In genomic region chr15:32637879-32638278, GRCm38 (mm10) we compare ENCODE assay signal across 24 mouse cellular contexts.
DNase-seq lines count a peak whose midpoint lies in the region; ATAC-seq and TF ChIP-seq lines count a peak whose summit lies in the region.
"Had no signal": no experiment of that assay in that cellular context is flagged by ENCODE, and none has a peak within 500 bp of the region (broad histone marks: within the 10 kb centered on the region; RNA-seq: fewer than 3 reads in every experiment).

No protein-coding gene starts in this region.

- H3K27me3 ChIP-seq in midbrain, embryonic 14.5 days (ENCODE audit: control insufficient read depth, insufficient read depth, low read length): no peaks in the 10 kb centered on the region
- H3K27me3 ChIP-seq in midbrain, embryonic 11.5 days (ENCODE audit: control insufficient read depth, insufficient read depth, low read length): no peaks in the 10 kb centered on the region
- no peaks in the 10 kb centered on the region for H3K27me3 ChIP-seq in kidney, embryonic 15.5 days
- H3K27me3 ChIP-seq in limb, embryonic 14.5 days (ENCODE audit: control insufficient read depth, insufficient read depth, low read length): no peaks in the 10 kb centered on the region
- no peaks in the 10 kb centered on the region for H3K27me3 ChIP-seq in thymus, adult 2 months (ENCODE audit: control insufficient read depth, insufficient read depth, low read length)
- H3K27me3 ChIP-seq: embryonic facial prominence, embryonic 15.5 days; forebrain, embryonic 15.5 days; heart, embryonic 13.5 days; liver, embryonic 13.5 days; midbrain, embryonic 13.5 days had no signal

- H3K4me3 ChIP-seq in midbrain, embryonic 14.5 days (replicated peaks; ENCODE audit: low read depth, low read length): no peak overlapping the region
- no peak overlapping the region for H3K4me3 ChIP-seq in midbrain, embryonic 11.5 days (ENCODE audit: low read depth, low read length)
- no peak overlapping the region for H3K4me3 ChIP-seq in kidney, embryonic 15.5 days (replicated peaks)
- no peak overlapping the region for H3K4me3 ChIP-seq in limb, embryonic 14.5 days (replicated peaks; ENCODE audit: low read length)
- H3K4me3 ChIP-seq in thymus, adult 2 months (ENCODE audit: control insufficient read depth, insufficient read depth, low read length): no peak overlapping the region
- H3K4me3 ChIP-seq: embryonic facial prominence, embryonic 15.5 days; forebrain, embryonic 15.5 days; heart, embryonic 13.5 days; liver, embryonic 13.5 days; midbrain, embryonic 13.5 days; myocyte had no signal

- no peaks in the 10 kb centered on the region for H3K9me3 ChIP-seq in midbrain, embryonic 14.5 days (ENCODE audit: control insufficient read depth, low read length)
- H3K9me3 ChIP-seq in midbrain, embryonic 11.5 days (ENCODE audit: control insufficient read depth, low read length): no peaks in the 10 kb centered on the region
- H3K9me3 ChIP-seq in kidney, embryonic 15.5 days (replicated peaks): no peaks in the 10 kb centered on the region
- no peaks in the 10 kb centered on the region for H3K9me3 ChIP-seq in limb, embryonic 14.5 days (ENCODE audit: control insufficient read depth, low read length)
- H3K9me3 ChIP-seq: embryonic facial prominence, embryonic 15.5 days; forebrain, embryonic 15.5 days; heart, embryonic 13.5 days; liver, embryonic 13.5 days; midbrain, embryonic 13.5 days had no signal

- no peaks in the 10 kb centered on the region for H3K36me3 ChIP-seq in midbrain, embryonic 14.5 days (ENCODE audit: control insufficient read depth, insufficient read depth, low read length)
- no peaks in the 10 kb centered on the region for H3K36me3 ChIP-seq in midbrain, embryonic 11.5 days (ENCODE audit: control insufficient read depth, insufficient read depth, low read length)
- 0 out of 2 replicates have a peak, but pooled peaks cover 10% of the 10 kb centered on the region for H3K36me3 ChIP-seq in kidney, embryonic 15.5 days
- H3K36me3 ChIP-seq in limb, embryonic 14.5 days (ENCODE audit: control insufficient read depth, insufficient read depth, low read length): peaks cover 4% of the 10 kb centered on the region; the same call in 1 of the 2 replicates
- H3K36me3 ChIP-seq in thymus, adult 2 months (ENCODE audit: control insufficient read depth, insufficient read depth, low read length): no peaks in the 10 kb centered on the region
- H3K36me3 ChIP-seq: forebrain, embryonic 15.5 days; heart, embryonic 13.5 days; liver, embryonic 13.5 days; midbrain, embryonic 13.5 days had no signal

- 72% methylated on average over 3 of the region's 3 CpGs for WGBS in midbrain, embryonic 14.5 days
- WGBS in midbrain, embryonic 11.5 days: 91% methylated on average over 3 of the region's 3 CpGs
- WGBS in kidney, embryonic 15.5 days: 40% methylated on average over 3 of the region's 3 CpGs
- 17% methylated on average over 3 of the region's 3 CpGs for WGBS in limb, embryonic 14.5 days
- 96% methylated on average over 3 of the region's 3 CpGs for WGBS in thymus, adult 2 months

- 0 out of 2 replicates have a peak overlapping the region, but pooled peaks have one; percentile 5 for H3K27ac ChIP-seq in midbrain, embryonic 14.5 days (replicated peaks; ENCODE audit: low read depth, low read length)
- H3K27ac ChIP-seq in midbrain, embryonic 11.5 days (ENCODE audit: low read depth, low read length): no peak overlapping the region
- peak overlapping the region; percentile 58 for H3K27ac ChIP-seq in kidney, embryonic 15.5 days
- no peak overlapping the region for H3K27ac ChIP-seq in limb, embryonic 14.5 days (replicated peaks; ENCODE audit: low read depth, low read length)
- no peak overlapping the region for H3K27ac ChIP-seq in thymus, adult 2 months (ENCODE audit: control insufficient read depth, insufficient read depth, low read length)
- H3K27ac ChIP-seq: embryonic facial prominence, embryonic 15.5 days; forebrain, embryonic 15.5 days; heart, embryonic 13.5 days; hindbrain, postnatal 0 days; liver, embryonic 13.5 days; midbrain, embryonic 13.5 days had no signal

- TF ChIP-seq POLR2A in limb, embryonic 14.5 days (IDR thresholded peaks at IDR 0.05; ENCODE audit: borderline replicate concordance, extremely low read depth, insufficient read depth, insufficient read length): no peak
- no peak for TF ChIP-seq POLR2A in thymus, adult 2 months (IDR thresholded peaks at IDR 0.05; ENCODE audit: control insufficient read depth, extremely low read depth, insufficient read depth, low read length, poor library complexity)

- peak; percentile 3 for DNase-seq in midbrain, embryonic 14.5 days
- no peak for DNase-seq in midbrain, embryonic 11.5 days (ENCODE audit: low spot score, missing footprints)
- peak; percentile 16 for DNase-seq in kidney, adult 18-20 months
- DNase-seq in limb, embryonic 14.5 days (ENCODE audit: low spot score): peak; percentile 38
- DNase-seq in layer of hippocampus, postnatal 36 days: no peak
- DNase-seq in thymus, adult 2 months: no peak
- DNase-seq: adrenal gland, postnatal 25 days; cerebellum, adult 9-10 months; gastrocnemius, postnatal 14 days; heart, adult 11 months; heart, postnatal 14 days; layer of hippocampus, adult 9-11 months; liver, embryonic 13.5 days; lung, adult 2 months; lung, postnatal 14 days; spleen, adult 18-20 months; thymus, postnatal 14 days had no signal

- H3K4me1 ChIP-seq in midbrain, embryonic 14.5 days (ENCODE audit: control insufficient read depth, insufficient read depth, low read length): no peaks in the 10 kb centered on the region
- H3K4me1 ChIP-seq in midbrain, embryonic 11.5 days (ENCODE audit: control insufficient read depth, insufficient read depth, low read length): no peaks in the 10 kb centered on the region
- H3K4me1 ChIP-seq in kidney, embryonic 15.5 days: peaks cover 8% of the 10 kb centered on the region
- H3K4me1 ChIP-seq in limb, embryonic 14.5 days (ENCODE audit: control insufficient read depth, insufficient read depth, low read length): peaks cover 10% of the 10 kb centered on the region; the same call in 1 of the 2 replicates
- H3K4me1 ChIP-seq in thymus, adult 2 months (replicated peaks; ENCODE audit: control insufficient read depth, insufficient read depth, low read length): no peaks in the 10 kb centered on the region
- H3K4me1 ChIP-seq: embryonic facial prominence, embryonic 15.5 days; forebrain, embryonic 15.5 days; heart, embryonic 13.5 days; liver, embryonic 13.5 days; midbrain, embryonic 13.5 days had no signal

- no peak for TF ChIP-seq CTCF in thymus, adult 2 months (IDR thresholded peaks at IDR 0.05; ENCODE audit: borderline replicate concordance, control insufficient read depth, extremely low read depth, insufficient read depth, low read length, poor library complexity)

- H3K4me2 ChIP-seq in midbrain, embryonic 14.5 days (ENCODE audit: low read length): no peak overlapping the region
- no peak overlapping the region for H3K4me2 ChIP-seq in midbrain, embryonic 11.5 days
- no peak overlapping the region for H3K4me2 ChIP-seq in kidney, embryonic 15.5 days
- no peak overlapping the region for H3K4me2 ChIP-seq in limb, embryonic 14.5 days (replicated peaks; ENCODE audit: low read depth, low read length, severe bottlenecking)
- H3K4me2 ChIP-seq: embryonic facial prominence, embryonic 15.5 days; forebrain, embryonic 15.5 days; heart, embryonic 13.5 days; liver, embryonic 13.5 days; midbrain, embryonic 13.5 days had no signal

- ATAC-seq in midbrain, embryonic 14.5 days (ENCODE audit: low FRiP score, low TSS enrichment): no peak
- no peak for ATAC-seq in midbrain, embryonic 11.5 days (ENCODE audit: low FRiP score)
- ATAC-seq in kidney, embryonic 15.5 days (replicated peaks; ENCODE audit: low FRiP score): no peak
- ATAC-seq in limb, embryonic 14.5 days (ENCODE audit: low FRiP score, low read depth): no peak
- ATAC-seq: forebrain, embryonic 15.5 days; hindbrain, postnatal 0 days; midbrain, embryonic 13.5 days had no signal

- H3K9ac ChIP-seq in midbrain, embryonic 14.5 days (replicated peaks; ENCODE audit: low read length): no peak overlapping the region
- H3K9ac ChIP-seq in midbrain, embryonic 11.5 days (ENCODE audit: low read length): no peak overlapping the region
- H3K9ac ChIP-seq in kidney, embryonic 15.5 days: no peak overlapping the region
- H3K9ac ChIP-seq in limb, embryonic 14.5 days (ENCODE audit: low read depth, low read length, severe bottlenecking): no peak overlapping the region
- H3K9ac ChIP-seq: embryonic facial prominence, embryonic 15.5 days; forebrain, embryonic 15.5 days; heart, embryonic 13.5 days; liver, embryonic 13.5 days; midbrain, embryonic 13.5 days had no signal

Comparison
In these comparisons a context has a peak if more than half of its experiments do, and no peak if none do; other contexts are left out.
1. DNase-seq: peak in midbrain, embryonic 14.5 days (single experiment), kidney, adult 18-20 months (single experiment) and limb, embryonic 14.5 days (single experiment); none in midbrain, embryonic 11.5 days (single experiment), layer of hippocampus, postnatal 36 days (0 of 2) and thymus, adult 2 months (single experiment).
2. H3K27ac ChIP-seq: peak in midbrain, embryonic 14.5 days (single experiment) and kidney, embryonic 15.5 days (single experiment); none in midbrain, embryonic 11.5 days (single experiment), limb, embryonic 14.5 days (single experiment) and thymus, adult 2 months (single experiment).